Mouse (Mus musculus) forebrain, embryonic 11.5 days (tissue): ENCODE measurements at regions not wholly inside any gene's neighbourhood (a gene's known extent, or its start where the extent isn't known, plus 50 kb on each side); places are given as distances from the start of the nearest gene placed in this dataset.

Experiments
- ATAC-seq: fragments of 200-750 bp; cut with Nextera tagmentation; replicated peaks from 2 replicates; pipeline ENCODE4 v1.8.0; 2017; ENCODE audit warnings: moderate TSS enrichment; ENCODE audit not compliant: low FRiP score
- DNase-seq: peaks from one replicate; pipeline ENCODE4 v3.0.0-alpha.2; 2017; ENCODE audit warnings: low spot score
- H3K27ac ChIP-seq: fragments of 300-500 bp; sonication (generic); 2 replicates; pipeline ENCODE4 v1.5.1; 2014; ENCODE audit warnings: low read depth, low read length
- H3K27me3 ChIP-seq: fragments of 300-500 bp; sonication (generic); 2 replicates; pipeline ENCODE4 v1.6.1; 2014; ENCODE audit warnings: mild to moderate bottlenecking, low read length, mixed read lengths; ENCODE audit not compliant: control insufficient read depth, insufficient read depth
- H3K36me3 ChIP-seq: fragments of 300-500 bp; sonication (generic); 2 replicates; pipeline ENCODE4 v1.6.1; 2014; ENCODE audit warnings: mild to moderate bottlenecking, low read length, moderate library complexity, mixed read lengths; ENCODE audit not compliant: control insufficient read depth, insufficient read depth
- H3K4me1 ChIP-seq: fragments of 300-500 bp; sonication (generic); replicated peaks from 2 replicates; pipeline ENCODE4 v1.6.1; 2014; ENCODE audit warnings: low read length, mixed read lengths; ENCODE audit not compliant: control insufficient read depth, insufficient read depth
- H3K4me2 ChIP-seq: fragments of 300-500 bp; sonication (generic); 2 replicates; pipeline ENCODE4 v1.6.1; 2014; ENCODE audit warnings: low read depth, mild to moderate bottlenecking, low read length, moderate library complexity, mixed read lengths; ENCODE audit not compliant: severe bottlenecking
- H3K4me3 ChIP-seq: fragments of 300-500 bp; sonication (generic); 2 replicates; pipeline ENCODE4 v1.5.1; 2014; ENCODE audit warnings: low read depth, low read length
- H3K9ac ChIP-seq: fragments of 300-500 bp; sonication (generic); 2 replicates; pipeline ENCODE4 v1.6.1; 2014; ENCODE audit warnings: low read length
- H3K9me3 ChIP-seq: fragments of 300-500 bp; sonication (generic); 2 replicates; pipeline ENCODE4 v1.6.1; 2016; ENCODE audit warnings: low read length, mixed read lengths; ENCODE audit not compliant: control insufficient read depth
- WGBS: fragments of 180-500 bp; shearing (Covaris S2); extraction: QIAGEN DNeasy Blood & Tissue Kit; methylation state at CpG from one replicate; pipeline ENCODE4 v1.1.7; 2014; 5-methylcytosine and 5-hydroxymethylcytosine counted together

- H3K9me3 ChIP-seq, result no peaks in the 10 kb centered on the region
- H3K4me2 ChIP-seq, result no peak overlapping the region
- DNase-seq, result no peak
- no peak overlapping the region for H3K9ac ChIP-seq
- no peak for ATAC-seq
- H3K36me3 ChIP-seq, result no peaks in the 10 kb centered on the region
- H3K27me3 ChIP-seq, result no peaks in the 10 kb centered on the region
- no peak overlapping the region for H3K27ac ChIP-seq
- H3K4me3 ChIP-seq, result no peak overlapping the region
- H3K4me1 ChIP-seq, result no peaks in the 10 kb centered on the region
- 77% methylated on average over 4 of the region's 4 CpGs for whole genome bisulfite sequencing
These were observed 88.7 kb upstream of the Hdac4 start for GRCm38 (mm10) chr1:92284155-92284554.

GRCm38 (mm10) chr1:92277199-92277747, 81.8 kb upstream of the Hdac4 start:
- Histone ChIP-seq H3K4me3 (no peak overlapping the region), H3K4me2 (no peak overlapping the region), H3K9me3 (no peaks in the 10 kb centered on the region), H3K27me3 (no peaks in the 10 kb centered on the region), H3K27ac (no peak overlapping the region), H3K4me1 (no peaks in the 10 kb centered on the region), H3K9ac (no peak overlapping the region), H3K36me3 (no peaks in the 10 kb centered on the region)
- 84% methylated on average over 5 of the region's 5 CpGs for WGBS
- ATAC-seq, result no peak
- DNase-seq, result no peak

GRCm38 (mm10) chr1:92275388-92275787, 79.9 kb upstream of the Hdac4 start:
- no peak overlapping the region for H3K9ac ChIP-seq
- H3K4me2 ChIP-seq, result no peak overlapping the region
- no peak overlapping the region for H3K27ac ChIP-seq
- H3K27me3 ChIP-seq, result no peaks in the 10 kb centered on the region
- WGBS, result 70% methylated on average over 1 of the region's 1 CpGs
- DNase-seq (no peak), ATAC-seq (no peak)
- no peak overlapping the region for H3K4me3 ChIP-seq
- H3K36me3 ChIP-seq, result no peaks in the 10 kb centered on the region
- no peaks in the 10 kb centered on the region for H3K9me3 ChIP-seq
- no peaks in the 10 kb centered on the region for H3K4me1 ChIP-seq

- H3K9ac ChIP-seq, result no peak overlapping the region
- no peak overlapping the region for H3K4me2 ChIP-seq
- DNase-seq (no peak), ATAC-seq (no peak)
- no peaks in the 10 kb centered on the region for H3K4me1 ChIP-seq
- H3K4me3 ChIP-seq, result no peak overlapping the region
- no peaks in the 10 kb centered on the region for H3K9me3 ChIP-seq
- H3K27ac ChIP-seq, result no peak overlapping the region
- H3K36me3 ChIP-seq, result no peaks in the 10 kb centered on the region
- 79% methylated on average over 2 of the region's 2 CpGs for WGBS
- H3K27me3 ChIP-seq, result no peaks in the 10 kb centered on the region
These were observed 78.3 kb upstream of the Hdac4 start for GRCm38 (mm10) chr1:92273760-92274159.

DNA sequence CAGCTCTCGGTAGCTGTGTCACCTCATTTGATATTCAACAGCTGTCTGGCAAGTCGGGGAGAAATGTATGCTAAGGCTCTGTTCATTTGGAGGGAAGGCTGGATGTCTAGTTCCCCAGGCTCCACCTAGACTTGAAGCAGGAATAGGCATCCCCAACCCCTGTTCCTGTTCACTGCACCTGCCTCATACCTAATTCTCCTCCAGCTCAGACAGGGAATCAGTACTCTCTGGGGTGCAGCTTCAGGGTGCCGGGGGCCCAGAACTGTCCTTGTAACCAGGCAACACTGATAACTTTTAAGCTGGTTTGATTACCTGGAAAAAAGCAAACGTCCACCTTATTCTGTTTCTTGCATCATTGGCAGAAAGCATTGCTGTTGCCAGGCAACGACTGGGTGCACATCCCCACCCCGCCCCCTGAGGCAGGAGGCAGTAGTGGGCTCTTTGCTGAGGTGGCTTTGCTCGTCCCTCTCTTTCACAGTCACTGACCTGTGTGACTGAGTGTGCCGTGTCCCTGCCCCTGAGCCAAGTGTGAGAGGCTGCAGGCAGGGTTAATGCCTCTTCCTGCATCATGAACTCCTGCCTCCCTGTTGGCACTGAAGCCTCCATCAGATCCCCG, 76.3 kb upstream of the Hdac4 start:
- Histone ChIP-seq H3K36me3 (no peaks in the 10 kb centered on the region), H3K4me1 (no peaks in the 10 kb centered on the region), H3K4me2 (no peak overlapping the region), H3K27ac (no peak overlapping the region), H3K4me3 (no peak overlapping the region), H3K9me3 (no peaks in the 10 kb centered on the region), H3K27me3 (no peaks in the 10 kb centered on the region), H3K9ac (no peak overlapping the region)
- DNase-seq (no peak), ATAC-seq (no peak)
- 45% methylated on average over 9 of the region's 9 CpGs for WGBS

DNA sequence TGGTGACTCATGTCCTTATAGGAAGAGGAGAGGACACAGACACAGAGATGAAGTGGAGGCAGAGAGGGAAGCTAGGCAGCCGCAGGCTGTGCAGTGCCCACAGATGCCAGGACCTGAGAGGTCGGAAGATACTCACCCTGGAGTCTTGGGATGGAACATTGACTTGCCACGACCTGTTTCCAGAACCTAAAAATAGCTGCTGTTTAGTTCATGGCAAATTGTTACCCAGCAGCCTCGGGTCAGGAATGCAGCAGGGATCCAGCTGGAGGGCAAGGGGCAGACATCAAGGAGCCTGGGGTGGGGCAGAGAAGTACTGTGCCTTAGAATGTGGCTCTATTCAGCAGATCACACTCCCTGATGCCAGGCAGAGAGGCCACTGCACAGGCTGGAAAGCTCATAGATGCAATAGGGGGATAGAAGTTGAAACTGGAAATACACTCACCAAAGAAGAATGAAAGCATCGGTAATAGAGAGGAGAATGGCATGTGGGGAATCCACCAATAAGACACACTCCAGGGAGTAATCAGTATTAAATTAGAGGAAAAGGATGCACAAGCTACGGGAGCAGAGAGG, 75.1 kb upstream of the Hdac4 start:
- no peak overlapping the region for H3K9ac ChIP-seq
- 68% methylated on average over 6 of the region's 6 CpGs for WGBS
- H3K9me3 ChIP-seq, result no peaks in the 10 kb centered on the region
- H3K4me3 ChIP-seq, result no peak overlapping the region
- H3K27me3 ChIP-seq, result no peaks in the 10 kb centered on the region
- ATAC-seq (no peak), DNase-seq (no peak)
- H3K4me2 ChIP-seq, result no peak overlapping the region
- no peaks in the 10 kb centered on the region for H3K4me1 ChIP-seq
- no peaks in the 10 kb centered on the region for H3K36me3 ChIP-seq
- no peak overlapping the region for H3K27ac ChIP-seq

- no peak overlapping the region for H3K27ac ChIP-seq
- H3K27me3 ChIP-seq, result no peaks in the 10 kb centered on the region
- no peaks in the 10 kb centered on the region for H3K36me3 ChIP-seq
- DNase-seq, result no peak
- H3K4me3 ChIP-seq, result no peak overlapping the region
- no peak for ATAC-seq
- H3K4me2 ChIP-seq, result no peak overlapping the region
- WGBS, result 46% methylated on average over 10 of the region's 10 CpGs
- H3K9ac ChIP-seq, result no peak overlapping the region
- no peaks in the 10 kb centered on the region for H3K9me3 ChIP-seq
- no peaks in the 10 kb centered on the region for H3K4me1 ChIP-seq
These were observed 74.0 kb upstream of the Hdac4 start for GRCm38 (mm10) chr1:92269464-92269863.

- no peak for ATAC-seq
- Histone ChIP-seq H3K27ac (no peak overlapping the region), H3K9ac (no peak overlapping the region), H3K4me1 (no peaks in the 10 kb centered on the region), H3K4me2 (no peak overlapping the region), H3K27me3 (no peaks in the 10 kb centered on the region), H3K9me3 (no peaks in the 10 kb centered on the region), H3K36me3 (no peaks in the 10 kb centered on the region), H3K4me3 (no peak overlapping the region)
- WGBS, result 82% methylated on average over 4 of the region's 4 CpGs
- no peak for DNase-seq
These were observed 69.4 kb upstream of the Hdac4 start for GRCm38 (mm10) chr1:92264941-92265340.
